Mouse (Mus musculus) forebrain, embryonic 12.5 days (tissue): Measurements from ENCODE around the gene E2f4. TPM values are rescaled to one million over a fixed set of nuclear protein-coding genes. Genes with fewer than 3 reads are reported as not detected.

Experiments used
- ATAC-seq: fragments of 200-750 bp; cut with Nextera tagmentation; 2 replicates; pipeline ENCODE4 v1.8.0; 2017; ENCODE audit warnings: moderate TSS enrichment; ENCODE audit not compliant: low FRiP score
- H3K27ac ChIP-seq: fragments of 300-500 bp; sonication (generic); 2 replicates; pipeline ENCODE4 v1.5.1; 2016; ENCODE audit warnings: mild to moderate bottlenecking
- H3K27me3 ChIP-seq: fragments of 300-500 bp; sonication (generic); 2 replicates; pipeline ENCODE4 v1.6.1; 2016; ENCODE audit warnings: mild to moderate bottlenecking
- H3K36me3 ChIP-seq: fragments of 300-500 bp; sonication (generic); replicated peaks from 2 replicates; pipeline ENCODE4 v1.6.1; 2016; ENCODE audit warnings: mild to moderate bottlenecking
- H3K4me1 ChIP-seq: fragments of 300-500 bp; sonication (generic); 2 replicates; pipeline ENCODE4 v1.6.1; 2016
- H3K4me2 ChIP-seq: fragments of 300-500 bp; sonication (generic); 2 replicates; pipeline ENCODE4 v1.6.1; 2016; ENCODE audit warnings: mild to moderate bottlenecking, moderate library complexity
- H3K4me3 ChIP-seq: fragments of 300-500 bp; sonication (generic); replicated peaks from 2 replicates; pipeline ENCODE4 v1.5.1; 2016; ENCODE audit warnings: mild to moderate bottlenecking
- H3K9ac ChIP-seq: fragments of 300-500 bp; sonication (generic); 2 replicates; pipeline ENCODE4 v1.6.1; 2016; ENCODE audit warnings: mild to moderate bottlenecking
- H3K9me3 ChIP-seq: fragments of 300-500 bp; sonication (generic); 2 replicates; pipeline ENCODE4 v1.6.1; 2016
- WGBS: fragments of 180-500 bp; shearing (Covaris S2); methylation state at CpG from one replicate; pipeline ENCODE4 v1.1.7; 2016; 5-methylcytosine and 5-hydroxymethylcytosine counted together
- polyA plus RNA-seq: library from polyadenylated mRNA; unstranded; fragments of >200 nt; fragmentation: Nextera tagmentation; extraction: Ambion mirVana; gene quantifications from 2 replicates; pipeline ENCODE4 v1.2.1, GENCODE M21; 2016

The E2f4 gene
- polyA plus RNA-seq, 1 experiment from 2014 or later, result 80.1 TPM

DNA sequence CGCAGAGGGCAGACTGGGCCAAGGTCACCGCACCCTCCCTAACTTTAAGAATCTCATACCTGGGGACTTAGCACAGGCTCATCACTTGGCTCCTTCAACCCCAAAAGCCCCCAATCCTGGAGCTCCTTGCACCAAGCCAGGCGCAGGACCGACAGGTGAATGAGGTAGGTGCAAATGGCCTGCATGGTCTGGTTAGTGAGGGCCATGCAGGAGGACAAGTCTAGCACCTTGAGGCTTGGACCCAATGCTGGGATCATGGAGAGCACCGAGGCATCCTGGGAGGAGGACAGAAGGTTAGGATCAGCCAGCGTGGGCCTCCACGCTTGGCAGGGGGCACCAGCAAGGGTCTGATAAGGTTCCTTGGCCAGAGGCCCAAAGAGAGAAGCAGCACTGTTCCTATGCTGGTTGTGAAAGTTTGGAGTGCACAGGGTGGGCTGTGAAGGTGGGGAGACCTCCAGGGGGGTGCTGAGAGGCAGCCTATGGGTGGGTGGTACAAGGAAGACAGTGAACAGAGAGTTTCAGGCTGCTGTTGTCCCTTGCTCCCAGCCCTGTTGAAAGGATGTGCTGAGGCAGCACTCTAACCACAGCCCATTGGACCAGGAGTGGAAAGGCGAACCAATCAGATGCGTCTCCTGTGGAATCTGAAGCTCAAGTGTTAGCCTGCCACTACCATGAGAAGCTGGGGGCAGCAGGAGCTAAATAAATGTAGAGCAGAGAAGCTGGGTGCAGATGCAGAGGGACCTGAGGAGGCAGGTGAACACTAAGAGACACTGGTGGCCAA is 16.3 kb downstream of the E2f4 start:
- Histone ChIP-seq H3K4me2 (no peak overlapping the region), H3K4me1 (no peaks in the 10 kb centered on the region), H3K4me3 (no peak overlapping the region), H3K27me3 (no peaks in the 10 kb centered on the region), H3K27ac (no peak overlapping the region), H3K36me3 (peaks cover 77% of the 10 kb centered on the region), H3K9ac (0 out of 2 replicates have a peak overlapping the region, but pooled peaks have one; percentile 7), H3K9me3 (no peaks in the 10 kb centered on the region)
- ATAC-seq, result no peak
- 87% methylated on average over 9 of the region's 9 CpGs for WGBS

DNA sequence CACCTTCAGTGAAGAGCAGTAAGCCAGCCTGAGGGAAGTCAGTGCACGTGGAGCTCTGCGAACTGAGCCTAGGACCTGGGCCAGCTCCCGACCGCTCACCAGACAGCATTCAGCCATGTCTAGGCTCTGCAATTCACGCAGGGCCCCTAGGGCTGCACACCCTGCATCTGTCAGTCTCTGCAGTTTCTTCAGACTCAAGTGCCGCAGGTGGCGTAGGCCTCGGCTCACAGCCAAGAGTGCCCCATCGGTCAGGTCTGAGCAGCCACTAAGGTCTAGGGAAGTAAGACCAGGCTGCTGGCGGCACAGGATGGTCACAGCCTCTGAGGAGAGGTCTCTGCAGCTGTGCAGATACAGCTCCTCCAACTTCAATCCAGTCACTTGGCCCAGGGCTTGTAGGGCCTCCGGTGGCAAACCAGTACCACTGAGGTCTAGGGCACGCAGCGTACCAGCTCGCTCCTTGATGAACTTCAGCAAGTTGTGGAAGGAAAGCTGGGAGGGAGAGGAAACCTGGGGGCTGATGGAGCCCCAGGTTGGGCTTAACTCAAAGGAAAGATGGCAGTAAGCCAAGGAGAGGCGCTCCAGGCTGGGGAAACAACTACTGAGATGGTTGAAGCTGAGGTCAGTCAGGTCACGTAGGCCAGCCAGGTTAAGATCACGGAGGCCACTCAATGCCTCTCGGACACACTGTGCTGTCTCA is 17.8 kb downstream of the E2f4 start:
- no peak overlapping the region for H3K4me2 ChIP-seq
- H3K9ac ChIP-seq, result no peak overlapping the region
- no peak overlapping the region for H3K27ac ChIP-seq
- H3K4me3 ChIP-seq, result no peak overlapping the region
- no peaks in the 10 kb centered on the region for H3K27me3 ChIP-seq
- H3K36me3 ChIP-seq, result peaks cover 71% of the 10 kb centered on the region
- no peaks in the 10 kb centered on the region for H3K4me1 ChIP-seq
- no peak for ATAC-seq
- no peaks in the 10 kb centered on the region for H3K9me3 ChIP-seq
- 93% methylated on average over 18 of the region's 18 CpGs for WGBS

DNA sequence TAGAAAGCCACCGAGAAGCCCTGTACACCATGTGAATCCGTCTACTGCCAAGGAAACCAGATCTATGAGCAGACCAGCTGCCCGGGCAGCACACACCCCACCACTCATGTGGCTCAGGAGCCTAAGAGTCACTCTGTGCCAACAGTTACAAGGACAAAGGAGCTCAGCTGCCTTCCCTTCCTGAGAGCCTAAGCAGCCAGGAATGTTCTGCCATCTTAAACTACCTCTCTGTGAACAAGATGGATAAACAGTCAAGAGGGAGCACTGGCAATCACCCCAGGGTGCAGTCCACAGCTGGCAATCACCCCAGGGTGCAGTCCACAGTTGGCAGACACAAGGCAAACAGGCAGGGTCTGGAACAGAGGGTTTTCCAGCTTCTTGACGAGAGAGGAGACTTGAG is 20.5 kb downstream of the E2f4 start:
- H3K4me3 ChIP-seq, result no peak overlapping the region
- no peaks in the 10 kb centered on the region for H3K4me1 ChIP-seq
- no peaks in the 10 kb centered on the region for H3K9me3 ChIP-seq
- H3K9ac ChIP-seq, result no peak overlapping the region
- WGBS, result 82% methylated on average over 4 of the region's 4 CpGs
- no peak for ATAC-seq
- no peak overlapping the region for H3K27ac ChIP-seq
- no peaks in the 10 kb centered on the region for H3K27me3 ChIP-seq
- H3K36me3 ChIP-seq, result peaks cover 63% of the 10 kb centered on the region
- H3K4me2 ChIP-seq, result no peak overlapping the region

DNA sequence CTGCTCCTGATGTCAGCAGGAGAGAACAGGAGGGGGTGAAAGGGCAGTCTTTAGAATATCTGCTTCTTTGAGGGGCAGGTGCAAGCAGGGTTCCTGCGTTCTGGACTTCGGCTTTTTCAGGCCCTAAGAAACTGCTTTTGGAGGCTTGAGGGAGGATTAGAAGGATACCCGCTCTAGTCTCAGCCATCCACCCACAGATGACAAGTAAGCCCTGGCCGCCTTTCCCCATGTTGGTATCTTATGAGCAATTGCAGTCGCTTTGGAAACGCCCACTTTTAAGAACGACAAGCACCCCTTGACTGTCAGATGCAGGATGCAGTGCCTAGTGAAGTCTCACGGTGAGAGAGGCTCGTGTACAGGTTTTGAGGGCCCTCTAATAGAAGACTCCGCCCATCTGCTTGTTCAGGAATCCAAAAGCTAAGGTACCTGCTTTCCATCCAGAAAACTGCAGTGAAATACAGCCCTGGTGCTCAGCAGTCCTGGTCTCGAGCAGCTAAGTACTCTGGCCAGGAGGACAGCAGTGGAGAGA is 21.3 kb downstream of the E2f4 start:
- Histone ChIP-seq H3K36me3 (peaks cover 58% of the 10 kb centered on the region), H3K9me3 (no peaks in the 10 kb centered on the region), H3K27ac (no peak overlapping the region), H3K4me1 (no peaks in the 10 kb centered on the region), H3K27me3 (no peaks in the 10 kb centered on the region), H3K4me2 (no peak overlapping the region), H3K9ac (no peak overlapping the region), H3K4me3 (no peak overlapping the region)
- WGBS, result 83% methylated on average over 11 of the region's 11 CpGs
- ATAC-seq, result no peak

DNA sequence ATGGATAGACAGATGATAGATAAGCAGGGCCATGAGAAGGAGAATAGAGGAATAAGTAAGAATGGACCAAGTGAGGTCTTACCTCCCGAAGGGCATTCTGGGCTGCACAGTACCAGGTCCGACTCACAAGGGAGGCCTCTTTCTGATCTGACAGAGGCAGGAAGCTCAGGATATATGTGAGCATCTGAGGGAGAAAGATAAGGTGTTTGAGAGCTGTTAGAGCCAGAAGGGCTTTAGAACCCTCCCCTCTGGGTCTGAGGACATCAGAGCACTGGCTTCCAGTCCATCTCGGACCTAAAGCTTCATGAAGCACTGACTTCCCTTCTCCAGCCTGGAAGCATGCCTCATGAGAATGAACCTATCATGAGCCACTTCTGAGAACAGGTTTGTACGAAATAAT is 25.7 kb downstream of the E2f4 start:
- no peak overlapping the region for H3K27ac ChIP-seq
- ATAC-seq, result no peak
- no peak overlapping the region for H3K4me3 ChIP-seq
- H3K4me1 ChIP-seq, result peaks cover 20% of the 10 kb centered on the region
- 89% methylated on average over 4 of the region's 4 CpGs for WGBS
- H3K4me2 ChIP-seq, result no peak overlapping the region
- H3K27me3 ChIP-seq, result no peaks in the 10 kb centered on the region
- no peaks in the 10 kb centered on the region for H3K9me3 ChIP-seq
- peaks cover 28% of the 10 kb centered on the region for H3K36me3 ChIP-seq
- H3K9ac ChIP-seq, result no peak overlapping the region

DNA sequence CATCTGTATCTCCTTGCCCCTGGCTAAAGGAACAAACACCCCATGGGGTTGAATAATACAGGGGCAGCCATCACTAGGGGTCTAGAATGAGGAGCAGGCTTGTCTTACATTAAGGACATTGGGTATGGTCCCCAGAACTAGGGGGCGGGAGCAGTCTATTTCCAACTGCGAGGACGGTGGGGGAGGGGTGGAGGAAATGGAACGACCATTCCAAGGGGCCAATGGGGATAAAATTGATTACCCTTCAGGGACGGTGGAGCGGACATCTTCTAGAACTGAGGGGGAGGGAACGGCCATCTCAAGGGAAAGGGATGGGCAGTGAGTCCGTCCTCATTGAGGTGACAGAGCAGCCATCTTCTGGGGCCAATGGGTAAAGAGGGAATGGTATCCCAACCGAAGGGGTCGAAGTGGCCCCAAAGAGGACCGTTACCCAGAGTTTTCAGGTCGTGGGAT is 28.2 kb downstream of the E2f4 start:
- no peaks in the 10 kb centered on the region for H3K27me3 ChIP-seq
- peaks cover 20% of the 10 kb centered on the region for H3K4me1 ChIP-seq
- peak overlapping the region; percentile 79 for H3K9ac ChIP-seq
- peak overlapping the region; percentile 79 for H3K4me3 ChIP-seq
- no peaks in the 10 kb centered on the region for H3K9me3 ChIP-seq
- H3K27ac ChIP-seq, result peak overlapping the region; percentile 83; the same call in 1 of the 2 replicates
- peaks cover 42% of the 10 kb centered on the region for H3K36me3 ChIP-seq
- ATAC-seq, result peak; percentile 33
- under 1% methylated on average over 12 of the region's 12 CpGs for WGBS
- H3K4me2 ChIP-seq, result peak overlapping the region; percentile 88

DNA sequence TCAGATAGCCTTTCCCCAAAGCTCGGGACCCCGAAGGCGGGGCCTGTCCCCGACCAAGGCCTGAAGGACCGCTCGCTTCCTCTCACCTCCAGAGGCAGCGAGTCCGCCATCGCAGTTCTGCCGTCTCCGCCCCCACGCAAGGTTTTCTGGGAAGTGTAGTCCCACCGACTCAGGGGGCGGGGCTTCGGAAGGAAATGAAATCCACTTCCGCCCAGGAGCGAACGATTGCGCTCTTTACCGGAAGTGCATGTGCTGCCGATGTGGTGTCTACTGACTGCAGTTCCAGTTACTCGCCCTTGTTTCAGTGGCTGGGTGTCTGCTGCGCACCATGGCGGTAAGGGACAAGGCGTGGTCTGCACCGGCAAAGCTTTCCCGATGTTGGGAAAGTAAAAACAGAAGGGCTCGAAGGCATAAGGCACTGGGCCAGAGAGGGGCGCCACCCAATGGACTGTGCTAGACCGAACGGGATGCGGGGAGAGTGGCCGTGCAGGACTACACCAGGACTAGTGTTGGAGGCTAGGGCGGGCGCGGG is 28.7 kb downstream of the E2f4 start, which contains the start of the genes Lrrc29 and Tmem208:
TSS of gene Lrrc29 (minus strand) at position 138 of the 532 bp plus-strand sequence.
TSS of gene Tmem208 (plus strand) at position 214 of the 532 bp plus-strand sequence.
- Histone ChIP-seq H3K4me1 (peaks cover 20% of the 10 kb centered on the region), H3K4me2 (peak within 1 kb of the TSS; percentile 88), H3K27ac (peak within 1 kb of the TSS; percentile 83), H3K27me3 (no peaks in the 10 kb centered on the region), H3K9me3 (no peaks in the 10 kb centered on the region), H3K4me3 (peak within 1 kb of the TSS; percentile 79), H3K9ac (peak within 1 kb of the TSS; percentile 79), H3K36me3 (peaks cover 47% of the 10 kb centered on the region)
- under 1% methylated on average over 36 of the region's 36 CpGs for WGBS
- peak; percentile 93 for ATAC-seq

DNA sequence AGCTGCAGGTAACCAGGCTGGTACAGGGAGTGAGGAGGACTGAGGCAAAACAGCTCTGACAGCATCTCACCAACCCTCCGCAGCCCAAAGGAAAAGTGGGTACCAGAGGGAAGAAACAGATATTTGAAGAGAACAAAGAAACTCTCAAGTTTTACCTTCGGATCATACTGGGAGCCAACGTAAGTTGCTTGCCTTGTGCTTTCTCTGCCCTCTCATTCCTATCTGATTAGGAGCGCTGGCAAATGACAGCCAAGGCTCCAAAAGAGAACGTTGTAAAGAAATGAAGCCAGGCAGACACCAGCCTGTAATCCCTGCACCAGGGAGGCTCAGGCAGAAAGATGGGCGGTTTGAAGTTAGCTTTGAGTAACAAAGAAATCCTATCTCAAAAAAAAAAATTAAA is 29.5 kb downstream of the E2f4 start:
- H3K27ac ChIP-seq, result no peak overlapping the region; the same call in 1 of the 2 replicates
- peak overlapping the region; percentile 88 for H3K4me2 ChIP-seq
- ATAC-seq, result no peak
- H3K4me3 ChIP-seq, result peak overlapping the region; percentile 79
- peak overlapping the region; percentile 79 for H3K9ac ChIP-seq
- no peaks in the 10 kb centered on the region for H3K9me3 ChIP-seq
- H3K36me3 ChIP-seq, result peaks cover 50% of the 10 kb centered on the region
- H3K4me1 ChIP-seq, result peaks cover 20% of the 10 kb centered on the region
- H3K27me3 ChIP-seq, result no peaks in the 10 kb centered on the region
- 51% methylated on average over 6 of the region's 6 CpGs for WGBS

DNA sequence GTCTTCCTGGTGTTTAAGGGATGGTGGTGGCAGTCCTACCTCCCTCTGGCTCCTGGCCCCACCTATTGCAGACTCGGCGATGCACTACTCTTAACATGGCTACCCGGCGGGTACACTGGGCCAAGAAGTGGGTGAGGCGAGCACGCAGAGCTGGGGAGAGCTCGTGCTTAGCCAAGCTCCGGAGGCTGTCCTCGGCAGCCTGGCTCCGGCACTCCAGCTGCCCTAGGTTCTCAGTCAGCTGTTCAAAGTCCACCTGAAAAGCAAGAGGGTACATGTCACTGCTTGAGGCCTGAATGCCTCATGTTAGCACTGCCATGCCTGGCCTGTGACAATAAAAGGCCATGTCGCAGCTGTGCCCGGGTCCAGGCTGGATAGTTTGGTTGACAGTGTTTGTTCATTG is 32.9 kb downstream of the E2f4 start:
- no peak overlapping the region for H3K4me3 ChIP-seq
- no peaks in the 10 kb centered on the region for H3K27me3 ChIP-seq
- no peaks in the 10 kb centered on the region for H3K9me3 ChIP-seq
- H3K9ac ChIP-seq, result no peak overlapping the region
- peaks cover 74% of the 10 kb centered on the region for H3K36me3 ChIP-seq
- WGBS, result 91% methylated on average over 12 of the region's 12 CpGs
- H3K27ac ChIP-seq, result no peak overlapping the region
- no peak for ATAC-seq
- H3K4me1 ChIP-seq, result peaks cover 14% of the 10 kb centered on the region
- no peak overlapping the region for H3K4me2 ChIP-seq

DNA sequence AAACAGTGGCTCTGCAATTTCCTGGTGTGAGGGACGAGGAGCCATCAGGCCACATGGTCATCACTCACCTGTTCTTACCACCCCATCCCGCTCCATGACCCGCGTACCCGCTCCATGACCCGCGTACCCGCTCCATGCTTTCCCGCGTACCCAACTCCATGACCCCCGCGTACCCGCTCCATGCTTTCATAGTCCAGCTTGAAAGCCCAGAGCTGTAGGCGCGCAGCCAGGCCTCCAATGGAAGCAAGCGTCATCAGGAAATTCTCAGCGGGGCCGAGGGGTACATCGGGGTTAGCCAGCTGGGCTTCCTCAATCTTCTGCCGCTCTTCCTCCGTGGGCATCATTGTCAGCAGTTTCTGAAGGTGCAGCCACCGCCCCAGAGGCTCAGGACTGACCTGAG is 34.0 kb downstream of the E2f4 start:
- H3K27me3 ChIP-seq, result no peaks in the 10 kb centered on the region
- ATAC-seq, result no peak
- H3K4me1 ChIP-seq, result peaks cover 9% of the 10 kb centered on the region
- no peak overlapping the region for H3K4me2 ChIP-seq
- H3K36me3 ChIP-seq, result peaks cover 85% of the 10 kb centered on the region
- H3K9ac ChIP-seq, result no peak overlapping the region
- no peaks in the 10 kb centered on the region for H3K9me3 ChIP-seq
- H3K4me3 ChIP-seq, result no peak overlapping the region
- 97% methylated on average over 22 of the region's 22 CpGs for WGBS
- H3K27ac ChIP-seq, result no peak overlapping the region

DNA sequence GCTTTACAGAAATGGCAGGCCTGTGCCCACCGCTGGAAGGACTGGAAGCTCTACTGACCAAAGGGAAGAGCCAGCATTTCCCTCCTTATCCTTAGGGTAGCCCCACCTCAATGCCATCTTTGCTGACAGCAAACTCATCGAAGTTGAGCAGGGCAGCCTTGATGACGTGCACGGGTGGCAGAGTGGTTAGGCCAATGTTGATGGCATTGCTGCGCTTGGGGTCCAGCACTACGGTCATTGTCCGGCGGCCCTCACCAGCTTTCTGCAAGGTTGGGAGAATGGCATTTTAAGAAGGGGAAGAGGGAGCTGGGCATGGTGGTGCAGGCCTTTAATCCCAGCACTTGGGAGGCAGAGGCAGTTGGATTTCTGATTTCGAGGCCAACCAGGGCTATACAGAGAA is 34.5 kb downstream of the E2f4 start:
- no peak for ATAC-seq
- no peaks in the 10 kb centered on the region for H3K27me3 ChIP-seq
- H3K9ac ChIP-seq, result no peak overlapping the region

DNA sequence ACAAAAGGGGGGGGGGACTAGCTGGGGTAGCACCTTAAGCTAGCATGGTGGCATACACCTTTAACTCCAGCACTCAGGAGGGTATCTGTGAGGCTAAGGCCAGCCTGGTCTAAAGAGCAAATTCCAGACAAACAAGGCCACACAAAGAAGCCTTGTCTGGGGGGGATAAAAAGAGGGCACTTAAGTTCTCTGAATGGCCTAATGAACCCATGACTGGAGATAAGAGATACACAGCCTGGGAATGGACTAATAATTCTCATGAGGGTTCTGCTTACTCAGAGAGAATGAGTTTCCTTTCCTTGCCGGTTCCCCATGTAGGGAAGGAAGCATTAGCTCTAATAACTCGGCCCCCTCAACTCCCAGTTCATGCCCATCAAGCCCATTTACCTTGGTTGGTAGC is 35.1 kb downstream of the E2f4 start:
- ATAC-seq, result no peak
- H3K9ac ChIP-seq, result no peak overlapping the region
- peaks cover under 1% of the 10 kb centered on the region for H3K4me1 ChIP-seq
- 68% methylated on average over 2 of the region's 2 CpGs for WGBS
- H3K4me3 ChIP-seq, result no peak overlapping the region
- H3K27me3 ChIP-seq, result 0 out of 2 replicates have a peak, but pooled peaks cover under 1% of the 10 kb centered on the region
- H3K36me3 ChIP-seq, result peaks cover 90% of the 10 kb centered on the region
- no peak overlapping the region for H3K4me2 ChIP-seq
- no peaks in the 10 kb centered on the region for H3K9me3 ChIP-seq
- no peak overlapping the region for H3K27ac ChIP-seq

More for the DNA sequence above, 34.5 kb downstream of the E2f4 start:
- Histone ChIP-seq H3K4me3 (no peak overlapping the region), H3K4me1 (peaks cover 7% of the 10 kb centered on the region), H3K36me3 (peaks cover 90% of the 10 kb centered on the region), H3K27ac (no peak overlapping the region), H3K4me2 (no peak overlapping the region), H3K9me3 (no peaks in the 10 kb centered on the region)
- 94% methylated on average over 9 of the region's 9 CpGs for WGBS
